Mouse (Mus musculus): ENCODE results near the gene Angptl2.

Angptl2 gene

GRCm38 (mm10) chr2:33230701-33231100 is 14.8 kb downstream of the Angptl2 start:
- DNase-seq (ENCODE audit: low read depth): no peak

GRCm38 (mm10) chr2:33231788-33232187 is 15.9 kb downstream of the Angptl2 start:
- no peak for DNase-seq (ENCODE audit: low read depth)

- no peak for DNase-seq (ENCODE audit: low read depth)
Measured at GRCm38 (mm10) chr2:33232782-33233570, 17.1 kb downstream of the Angptl2 start.

GRCm38 (mm10) chr2:33233856-33234255 is 18.0 kb downstream of the Angptl2 start:
- no peak for DNase-seq (ENCODE audit: low read depth)

- DNase-seq (ENCODE audit: low read depth): no peak
Measured at GRCm38 (mm10) chr2:33234848-33235247, 19.0 kb downstream of the Angptl2 start.

- DNase-seq (ENCODE audit: low read depth): no peak
Measured at GRCm38 (mm10) chr2:33237581-33237980, 21.7 kb downstream of the Angptl2 start.

GRCm38 (mm10) chr2:33244880-33245279 is 29.0 kb downstream of the Angptl2 start:
- no peak for DNase-seq (ENCODE audit: low read depth)

GRCm38 (mm10) chr2:33245350-33245749 is 29.5 kb downstream of the Angptl2 start:
- no peak for DNase-seq (ENCODE audit: low read depth)

GRCm38 (mm10) chr2:33246841-33247240 is 31.0 kb downstream of the Angptl2 start:
- DNase-seq (ENCODE audit: low read depth): no peak

- no peak for DNase-seq (ENCODE audit: low read depth)
Measured at GRCm38 (mm10) chr2:33248549-33248948, 32.7 kb downstream of the Angptl2 start.

- no peak for DNase-seq (ENCODE audit: low read depth)
Measured at GRCm38 (mm10) chr2:33249922-33250633, 34.2 kb downstream of the Angptl2 start.

GRCm38 (mm10) chr2:33252751-33253150 is 36.9 kb downstream of the Angptl2 start:
- no peak for DNase-seq (ENCODE audit: low read depth)

GRCm38 (mm10) chr2:33253572-33254190 is 37.8 kb downstream of the Angptl2 start:
- DNase-seq (ENCODE audit: low read depth): no peak

- DNase-seq (ENCODE audit: low read depth): no peak
Measured at GRCm38 (mm10) chr2:33254318-33254985, 38.6 kb downstream of the Angptl2 start.

- no peak for DNase-seq (ENCODE audit: low read depth)
Measured at GRCm38 (mm10) chr2:33256769-33257537, 41.1 kb downstream of the Angptl2 start.

- DNase-seq (ENCODE audit: low read depth): no peak
Measured at GRCm38 (mm10) chr2:33260772-33261171, 44.9 kb downstream of the Angptl2 start.

- DNase-seq (ENCODE audit: low read depth): no peak
Measured at GRCm38 (mm10) chr2:33261475-33261874, 45.6 kb downstream of the Angptl2 start.

- no peak for DNase-seq (ENCODE audit: low read depth)
Measured at GRCm38 (mm10) chr2:33265793-33266192, 49.9 kb downstream of the Angptl2 start.

GRCm38 (mm10) chr2:33267075-33267474 is 51.2 kb downstream of the Angptl2 start:
- DNase-seq (ENCODE audit: low read depth): no peak

GRCm38 (mm10) chr2:33268384-33269131 is 52.7 kb downstream of the Angptl2 start:
- DNase-seq (ENCODE audit: low read depth): no peak

- DNase-seq (ENCODE audit: low read depth): no peak
Measured at GRCm38 (mm10) chr2:33269132-33269493, 53.2 kb downstream of the Angptl2 start.

Data from induced T-regulatory cell, adult 2 months (primary cell).